Mouse (Mus musculus) ovary, postnatal 14 days (tissue): ENCODE results near the gene Nmnat1.
A peak's percentile ranks its signal among the peaks of the same experiment; 100 is the strongest.
"Not testable (repeated sequence)": the region's sequence is repeated elsewhere in the genome, so short reads cannot be mapped to it uniquely, and the experiment has no call there.

Experiments
- DNase-seq: peaks from one replicate; pipeline ENCODE4 v3.0.0; 2022; ENCODE audit warnings: low spot score

Gene Nmnat1

DNA sequence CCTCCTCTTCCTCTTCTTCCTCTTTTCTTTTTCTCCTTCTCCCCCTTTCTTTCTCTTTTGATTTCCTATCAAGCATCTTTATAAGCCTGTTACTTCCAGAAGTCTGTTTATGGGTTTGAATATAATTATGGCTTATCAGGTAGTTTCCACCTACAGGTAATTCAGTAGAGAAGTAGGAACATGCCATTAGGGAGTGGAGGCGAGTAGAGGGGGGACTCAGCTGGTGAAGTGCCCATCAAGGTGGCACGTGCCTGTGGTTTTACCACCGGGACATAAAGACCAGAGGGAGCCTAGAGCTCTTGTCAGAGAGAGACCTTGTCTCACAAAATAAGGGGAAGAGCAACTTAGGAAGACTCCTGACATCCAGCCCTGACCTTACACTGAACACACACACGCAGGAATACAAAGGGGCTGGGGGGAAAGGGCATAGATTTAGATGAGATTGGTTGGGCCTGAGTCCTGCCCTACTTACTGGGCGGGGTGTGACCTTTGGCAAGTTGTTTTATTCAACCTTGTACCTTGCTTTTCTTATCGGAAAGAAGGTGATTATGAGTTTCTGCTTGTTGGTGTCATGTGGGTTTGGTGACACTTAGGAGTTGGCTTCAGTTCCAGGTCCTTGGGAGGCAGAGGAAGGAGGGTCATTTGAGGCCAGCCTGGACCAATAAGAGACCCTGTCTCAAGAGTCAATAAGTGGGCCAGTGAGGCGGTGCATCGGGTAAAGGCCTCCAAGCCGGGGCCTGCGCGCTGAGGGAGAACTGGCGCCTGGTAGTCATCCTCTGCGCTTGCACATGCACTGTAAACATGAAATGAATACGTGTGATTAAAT lies 4.6 kb upstream of the Nmnat1 start:
- no peak for DNase-seq

DNA sequence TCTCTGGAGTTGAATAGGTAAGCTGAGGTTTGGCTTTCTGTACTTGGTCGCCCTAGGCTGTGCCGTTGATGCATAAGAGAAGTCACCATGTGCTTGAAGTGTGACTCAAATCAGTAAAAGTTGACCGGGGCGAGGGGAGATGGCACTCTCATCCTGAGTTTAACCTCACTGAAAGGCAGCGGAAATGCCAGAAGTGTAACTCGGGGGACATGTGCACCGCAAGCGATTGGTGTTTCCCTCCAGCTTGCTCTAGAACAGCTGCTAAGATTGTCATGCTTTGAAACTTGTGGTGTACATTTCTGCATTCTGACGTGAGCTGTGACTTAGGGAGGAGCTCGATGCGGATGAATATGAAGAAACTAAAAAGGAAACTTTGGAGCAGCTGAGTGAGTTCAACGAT lies 2.7 kb upstream of the Nmnat1 start:
- DNase-seq, result no peak

DNA sequence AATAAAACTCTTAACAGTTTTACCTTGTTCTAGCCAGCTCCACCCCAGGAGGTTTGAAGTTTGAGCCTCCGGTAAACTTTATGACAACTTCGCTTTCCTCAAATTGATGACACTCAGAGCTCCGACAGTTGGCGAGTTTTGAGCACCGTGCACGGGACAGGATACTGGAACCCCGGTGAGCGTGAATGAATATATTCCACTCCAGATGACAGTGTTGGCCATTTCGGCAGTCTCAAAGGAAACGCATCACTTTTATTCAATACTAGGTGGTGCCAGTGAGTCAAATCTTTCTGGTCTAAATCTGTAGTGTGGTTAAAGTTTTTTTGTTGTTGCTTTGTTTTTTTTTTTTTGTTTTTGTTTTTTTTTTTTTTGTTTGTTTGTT lies 814 bp upstream of the Nmnat1 start:
- no peak for DNase-seq

DNA sequence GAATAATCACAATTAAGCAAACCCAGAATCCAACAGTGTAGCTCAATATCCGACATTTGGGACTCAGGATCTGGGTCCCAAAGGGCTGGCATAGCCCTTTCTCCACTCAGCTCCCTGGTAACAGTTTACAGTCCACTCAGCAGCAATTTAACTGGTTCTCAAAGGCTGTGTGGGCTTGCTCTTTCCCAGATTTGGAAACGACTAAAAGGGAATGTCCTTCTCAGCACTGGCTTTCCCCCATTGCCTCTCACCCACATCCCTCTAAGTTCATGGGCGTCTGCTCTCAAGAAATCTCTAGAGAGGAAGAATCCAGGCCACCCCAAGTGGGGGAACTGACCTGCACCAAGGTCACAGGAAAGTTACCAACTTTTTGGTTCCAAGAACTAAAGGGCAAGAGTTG lies 436 bp downstream of the Nmnat1 start:
- no peak for DNase-seq

DNA sequence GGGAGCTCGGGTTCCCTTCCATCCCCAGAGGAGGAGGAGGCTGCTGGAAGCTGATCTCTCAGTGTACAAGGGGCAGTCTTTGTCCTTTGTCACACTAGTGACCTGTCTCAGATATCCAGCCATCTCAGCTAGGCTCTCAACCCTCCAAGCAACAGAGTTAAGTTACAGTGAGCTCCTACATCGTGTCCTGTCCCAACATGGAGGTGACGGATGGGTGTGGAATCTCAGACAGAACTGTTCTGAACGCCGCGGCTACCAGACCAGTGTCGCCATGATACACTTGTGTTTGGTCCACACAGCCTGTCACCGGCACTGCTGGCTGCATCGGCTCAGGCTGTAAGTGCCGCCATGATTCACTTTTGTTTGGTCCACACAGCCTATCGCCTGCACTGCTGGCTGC lies 7.9 kb downstream of the Nmnat1 start, which contains the start of gene Tmem274:
TSS of gene Tmem274 (plus strand) at position 301 of the 400 bp plus-strand sequence.
- no peak for DNase-seq

DNA sequence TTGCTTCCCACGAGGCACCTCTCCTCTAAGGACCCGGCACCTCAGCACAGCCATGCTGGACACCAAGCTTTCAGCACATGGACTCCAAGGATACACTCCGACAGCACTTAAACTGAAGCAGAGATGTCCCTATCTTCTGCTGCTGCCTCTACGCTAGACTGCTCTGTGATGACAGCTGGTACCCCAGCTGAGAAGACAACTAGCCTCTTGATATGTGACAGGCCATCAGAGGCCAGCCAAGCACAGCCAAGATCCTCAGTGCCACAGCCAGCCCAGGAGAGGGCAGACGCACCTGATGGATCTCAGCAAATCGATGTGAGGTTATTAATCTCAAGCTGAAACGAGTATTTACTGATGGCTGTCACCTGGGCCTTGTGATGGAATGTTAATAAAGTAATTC lies 9.9 kb downstream of the Nmnat1 start:
- DNase-seq, result no peak

DNA sequence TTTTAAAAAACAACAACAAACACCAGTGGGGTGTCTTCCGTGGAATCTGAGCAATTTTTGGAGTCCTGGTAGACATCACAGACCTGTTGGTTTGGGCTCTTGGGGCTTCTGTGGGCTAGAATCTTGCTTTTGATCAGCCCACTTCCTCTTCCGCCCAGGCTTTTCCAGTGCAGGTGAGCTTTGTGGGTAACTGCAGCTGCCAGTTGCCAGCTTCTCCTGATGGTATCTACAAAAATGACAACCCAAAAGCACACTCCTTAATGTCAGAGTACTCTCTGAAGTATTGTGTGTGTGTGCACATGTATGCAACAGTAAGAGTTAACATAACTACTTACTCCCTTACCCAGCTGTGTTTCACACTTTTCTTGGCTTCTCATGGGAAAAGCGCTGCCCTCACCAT lies 15.4 kb downstream of the Nmnat1 start:
- no peak for DNase-seq

DNA sequence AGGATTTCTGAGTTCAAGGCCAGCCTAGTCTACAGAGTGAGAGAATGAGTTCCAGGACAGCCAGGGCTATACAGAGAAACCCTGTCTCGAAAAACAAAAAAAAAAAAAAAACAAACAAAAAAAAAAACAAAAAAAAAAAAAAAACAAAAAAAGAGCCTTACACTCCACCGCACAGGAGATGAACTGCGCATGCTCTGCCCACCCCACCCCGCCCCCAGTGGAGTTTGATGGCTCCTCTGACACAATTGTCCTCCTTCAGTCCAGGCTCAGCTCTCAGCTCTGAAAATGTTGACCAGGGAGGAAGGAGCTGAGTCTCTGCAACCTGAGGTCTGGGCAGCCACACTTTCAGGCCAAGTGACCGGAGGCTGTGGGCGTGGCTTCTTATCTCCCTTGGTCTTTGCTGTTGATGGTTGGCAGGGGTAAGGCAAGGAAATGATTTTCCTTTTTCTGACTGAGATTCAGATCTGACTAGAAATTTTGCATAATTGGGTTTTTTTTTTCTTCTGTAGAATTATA lies 21.5 kb downstream of the Nmnat1 start:
- DNase-seq, result no peak

DNA sequence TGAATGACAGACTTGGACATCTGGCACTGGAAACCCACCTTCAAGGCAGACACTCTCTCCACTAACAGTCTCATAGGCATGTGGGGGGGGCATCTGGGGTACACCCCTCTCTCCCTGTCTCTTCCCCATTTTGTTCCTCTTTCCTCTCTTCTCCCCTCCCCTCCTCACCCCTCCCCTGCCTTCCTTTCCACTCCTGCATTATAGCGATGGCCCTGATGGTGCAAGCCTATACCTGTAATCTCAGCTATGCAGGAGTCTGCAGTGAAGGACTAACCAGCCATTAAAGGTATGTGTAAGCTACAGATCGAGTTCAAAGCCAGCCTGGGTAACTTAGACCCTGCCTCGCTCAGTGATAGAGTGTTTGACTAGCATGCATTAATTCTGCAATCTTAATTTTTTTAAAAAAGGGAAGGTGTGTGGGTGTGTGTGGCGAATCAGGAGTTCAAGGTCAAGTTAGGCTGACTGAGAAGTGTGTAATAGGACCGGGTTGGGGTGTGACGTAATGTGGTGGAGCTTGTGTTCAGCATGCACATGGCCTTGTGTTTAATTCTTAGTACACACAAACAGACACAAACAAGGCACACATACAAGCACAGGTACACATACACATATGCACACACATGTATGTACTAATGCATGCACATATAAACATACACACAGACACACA lies 22.6 kb downstream of the Nmnat1 start:
- DNase-seq, result no peak

DNA sequence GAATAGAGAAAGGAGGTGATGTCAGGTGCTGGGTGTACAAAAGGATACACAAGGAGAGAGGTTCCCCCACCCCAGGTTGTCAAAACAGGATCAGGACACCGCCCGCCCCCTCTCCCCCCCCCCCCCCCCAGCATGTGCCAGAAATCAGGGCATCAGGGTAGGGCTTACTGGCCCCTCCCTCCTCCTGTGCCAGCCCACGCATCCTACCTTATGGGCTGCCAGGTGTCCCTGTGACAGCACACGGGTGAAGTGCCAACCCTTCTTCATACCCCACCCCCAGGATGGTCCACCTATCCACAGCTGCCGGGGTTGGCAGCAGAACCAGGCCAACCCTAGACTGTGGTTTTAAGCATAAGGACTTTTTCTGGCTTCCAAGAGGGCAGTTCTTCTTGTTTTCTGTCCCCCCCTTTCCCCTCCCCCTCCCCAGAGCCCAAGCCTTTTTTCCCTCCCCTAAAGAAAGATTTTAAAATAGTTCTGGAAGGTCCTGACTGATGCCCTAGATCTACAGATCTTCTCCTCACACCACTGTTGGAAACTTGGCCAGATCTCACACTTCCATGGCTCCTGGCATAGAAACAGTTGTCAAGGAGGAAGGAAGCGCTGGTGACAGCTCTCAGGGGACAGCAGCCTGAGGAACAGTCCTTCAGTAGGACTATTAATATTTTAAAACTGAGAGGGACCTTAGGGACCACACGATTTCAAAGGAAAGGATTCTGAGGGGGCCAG lies 23.3 kb downstream of the Nmnat1 start:
- no peak for DNase-seq

DNA sequence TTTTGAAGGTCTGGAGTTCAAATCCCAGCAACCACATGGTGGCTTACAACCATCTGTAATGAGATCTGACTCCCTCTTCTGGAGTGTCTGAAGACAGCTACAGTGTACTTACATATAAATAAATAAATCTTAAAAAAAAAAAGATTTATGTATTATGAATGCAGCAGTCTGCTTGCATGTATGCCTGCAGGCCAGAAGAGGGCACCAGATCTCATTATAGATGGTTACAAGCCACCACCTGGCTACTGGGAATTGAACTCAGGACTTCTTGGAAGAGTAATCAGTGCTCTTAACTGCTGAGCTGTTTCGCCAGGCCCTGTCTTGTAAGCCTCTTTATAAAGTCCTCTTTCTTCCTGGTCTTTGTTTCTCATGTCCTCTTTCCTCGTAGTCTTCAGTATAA lies 24.5 kb downstream of the Nmnat1 start:
- DNase-seq, result not testable (repeated sequence)

DNA sequence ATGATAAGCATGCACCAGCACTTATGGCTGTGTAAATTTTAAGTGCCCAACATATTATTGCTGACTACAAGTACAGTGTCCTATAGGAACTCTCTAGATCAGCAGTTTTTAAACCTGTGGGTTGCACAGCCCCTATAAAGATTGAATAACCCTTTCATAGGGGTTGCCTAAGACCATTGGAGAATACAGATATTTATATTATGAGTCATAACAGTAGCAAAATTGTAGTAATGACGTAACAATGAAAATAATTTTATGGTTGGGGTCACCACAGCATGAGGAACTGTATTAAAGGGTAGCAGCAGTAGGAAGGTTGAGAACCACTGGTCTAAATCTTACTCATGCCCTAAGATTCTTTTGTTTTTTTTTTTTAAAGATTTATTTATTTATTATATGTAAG lies 25.6 kb downstream of the Nmnat1 start:
- no peak for DNase-seq

DNA sequence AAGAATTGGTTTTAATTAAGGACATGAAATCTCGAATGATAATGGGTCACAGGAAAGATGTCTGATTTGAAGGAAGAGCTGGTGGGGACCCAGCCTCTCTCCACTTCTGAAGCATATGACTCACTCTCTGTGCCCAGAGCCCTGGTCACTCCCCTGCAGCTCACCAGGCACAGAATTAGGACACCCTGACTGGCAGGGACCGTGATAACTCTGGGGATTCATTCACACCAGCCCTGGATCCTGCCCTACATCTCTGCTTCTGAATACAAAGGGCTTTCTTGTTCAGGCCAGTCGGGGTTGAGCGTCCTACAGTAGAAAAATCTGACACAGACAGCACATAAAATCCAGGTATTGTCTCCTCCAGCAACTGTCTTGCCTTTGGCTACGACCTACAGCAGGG lies 26.5 kb downstream of the Nmnat1 start:
- no peak for DNase-seq

DNA sequence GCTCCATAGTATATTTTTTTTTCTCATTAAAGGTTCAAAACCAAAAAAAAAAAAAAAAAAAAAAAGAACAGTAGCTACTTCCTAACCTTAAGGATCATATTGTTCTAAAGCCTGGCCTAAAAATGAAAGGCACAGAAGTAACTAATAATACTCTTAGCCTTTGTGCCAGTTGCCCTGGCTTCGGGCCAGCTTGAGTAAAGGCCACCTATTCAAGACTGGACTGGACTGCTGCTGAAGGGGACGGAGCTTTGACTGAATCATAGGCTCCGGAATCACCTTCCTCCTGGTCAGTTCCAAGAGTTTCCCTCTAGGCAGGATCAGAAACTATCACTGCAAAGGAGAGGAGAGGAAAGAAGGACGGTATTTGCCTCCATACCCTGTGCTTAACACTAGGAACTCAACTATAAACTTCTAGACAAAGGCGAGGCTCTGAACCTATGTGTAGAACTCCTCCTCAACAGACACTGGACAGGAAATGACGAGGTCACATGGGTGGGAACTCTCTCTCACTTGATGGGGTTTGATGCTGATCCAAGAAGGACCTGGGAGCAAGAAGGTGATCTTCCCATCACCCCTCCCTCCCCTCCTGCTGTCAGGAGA lies 27.1 kb downstream of the Nmnat1 start:
- DNase-seq, result no peak

DNA sequence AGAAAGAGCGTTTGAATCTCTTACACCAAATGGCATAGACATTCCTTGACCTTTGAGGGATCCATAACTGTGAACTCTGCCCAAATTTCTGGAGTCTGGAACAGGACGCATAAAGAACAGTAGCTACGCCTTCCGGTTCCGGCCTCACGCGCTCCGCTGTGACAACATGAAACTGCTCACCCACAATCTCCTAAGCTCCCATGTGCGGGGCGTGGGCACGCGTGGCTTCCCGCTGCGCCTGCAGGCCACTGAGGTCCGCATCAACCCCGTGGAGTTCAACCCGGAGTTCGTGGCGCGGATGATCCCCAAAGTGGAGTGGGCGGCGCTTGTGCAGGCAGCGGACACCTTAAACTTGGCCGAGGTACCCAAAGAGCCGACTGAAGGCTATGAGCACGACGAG lies 27.8 kb downstream of the Nmnat1 start:
- not testable (repeated sequence) for DNase-seq

DNA sequence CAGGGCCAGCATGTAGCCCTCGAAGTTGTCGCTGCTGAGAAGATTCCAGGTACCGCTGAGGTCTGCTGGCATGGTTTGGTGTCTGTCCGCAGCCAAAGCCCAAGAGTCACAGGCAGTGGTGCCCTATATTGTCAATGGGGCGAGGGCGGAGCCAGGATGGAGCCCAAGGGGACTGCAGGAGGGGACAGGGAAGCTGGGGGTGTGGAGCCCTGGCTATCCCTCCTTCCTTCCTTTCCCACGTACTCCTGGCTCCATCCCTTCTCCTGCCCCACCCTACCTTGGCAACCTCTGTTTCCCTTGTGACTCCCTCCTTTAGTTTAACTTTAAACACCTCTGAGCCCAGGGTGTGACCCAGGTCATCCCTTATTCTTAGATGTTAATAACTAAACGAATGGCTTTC lies 30.1 kb downstream of the Nmnat1 start, which contains the start of gene Rbp7:
TSS of gene Rbp7 (minus strand) at position 100 of the 400 bp plus-strand sequence.
- DNase-seq, result no peak

DNA sequence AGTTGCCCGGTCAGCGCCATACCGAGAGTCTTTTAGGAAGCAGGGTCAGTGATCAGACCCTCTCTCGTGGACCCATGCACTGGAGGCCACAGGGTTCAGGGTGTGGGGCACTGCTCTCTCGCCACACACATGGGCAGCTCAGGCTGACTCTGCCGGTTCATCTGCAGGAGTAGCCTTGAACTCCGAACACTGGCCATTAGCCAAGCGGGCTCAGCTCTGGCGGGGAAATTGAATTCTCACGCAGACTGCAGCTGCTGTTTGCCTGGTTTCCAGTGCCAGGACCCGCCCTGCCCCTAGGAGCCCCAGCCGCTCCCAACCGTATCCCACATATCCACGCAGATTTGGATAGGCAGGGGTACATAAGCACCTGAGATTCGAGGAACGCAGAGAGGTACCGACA lies 30.7 kb downstream of the Nmnat1 start:
- no peak for DNase-seq

DNA sequence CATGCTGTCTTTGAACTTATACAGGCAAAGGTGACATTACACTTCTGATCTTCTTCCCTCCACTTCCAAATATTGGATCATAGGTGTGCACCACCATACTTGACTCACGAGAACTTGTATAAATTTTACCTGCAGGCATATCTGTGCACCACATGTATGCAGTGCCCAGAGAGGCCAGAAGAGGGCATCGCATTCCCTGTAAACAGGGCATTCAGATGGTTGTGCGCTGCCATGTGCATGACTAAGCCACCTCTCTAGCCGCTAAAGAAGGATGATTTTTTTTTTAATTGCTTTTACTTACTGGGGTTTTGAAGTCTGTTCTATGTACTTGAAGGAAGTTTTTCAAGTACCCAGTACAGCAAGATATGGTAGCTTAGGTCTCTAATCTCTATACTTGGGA lies 31.3 kb downstream of the Nmnat1 start:
- DNase-seq, result peak; percentile 19

DNA sequence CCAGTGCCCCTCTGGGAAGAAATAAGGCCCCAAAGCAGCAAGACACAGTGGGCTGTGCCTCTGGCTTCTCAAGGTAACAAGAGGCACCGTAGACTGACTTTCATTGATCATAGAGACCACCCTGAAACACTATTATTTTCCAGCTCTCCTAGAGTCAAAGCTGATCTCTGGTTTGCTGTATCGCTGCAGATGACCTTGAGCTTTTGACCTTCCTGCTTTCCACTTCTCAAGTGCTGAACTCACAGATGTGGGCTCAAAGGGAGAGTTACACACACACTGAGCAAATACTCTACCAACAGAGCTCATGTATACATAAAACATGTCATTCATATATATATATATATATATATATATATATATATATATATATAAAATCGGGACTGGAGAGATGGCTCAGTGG lies 34.4 kb downstream of the Nmnat1 start:
- DNase-seq, result no peak

DNA sequence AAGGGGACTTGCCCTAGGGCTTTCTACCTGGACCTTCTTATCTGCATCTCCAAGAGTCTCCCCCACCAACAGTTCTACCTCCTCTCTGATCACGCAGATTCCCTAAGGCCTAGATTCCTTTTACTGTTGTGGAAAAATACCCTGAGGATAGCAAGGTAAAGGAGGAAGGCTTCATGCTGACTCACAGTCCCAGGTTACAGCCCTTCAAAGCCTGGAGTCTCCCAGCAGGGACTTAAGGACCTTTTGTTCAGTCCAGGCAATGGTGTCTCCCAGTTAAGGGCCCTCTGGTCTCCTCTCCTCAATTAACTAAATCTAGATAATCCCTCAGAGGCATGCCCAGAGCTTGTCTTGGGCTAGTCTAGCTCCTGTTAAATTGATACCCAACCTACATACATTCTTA lies 38.7 kb downstream of the Nmnat1 start:
- no peak for DNase-seq

DNA sequence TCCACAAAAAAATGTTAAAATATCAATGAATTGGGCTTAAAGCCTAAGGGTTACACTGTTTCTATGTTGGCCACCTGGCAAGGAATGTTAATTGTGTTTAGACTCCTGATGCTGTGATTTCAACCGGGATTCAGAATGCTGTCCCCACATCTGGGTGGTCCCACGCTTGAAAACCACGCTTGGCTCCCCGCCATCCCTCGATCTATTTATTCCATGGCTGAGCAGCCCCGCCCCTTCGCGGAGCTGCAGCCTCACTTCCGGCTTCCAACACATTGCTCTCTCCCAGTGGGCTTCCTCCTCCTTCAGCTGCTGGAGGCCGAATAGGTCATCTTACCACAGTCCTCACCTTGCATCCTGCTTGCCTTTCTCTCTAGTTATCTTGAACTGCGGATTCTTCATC lies 39.1 kb downstream of the Nmnat1 start:
- peak; percentile 33 for DNase-seq

DNA sequence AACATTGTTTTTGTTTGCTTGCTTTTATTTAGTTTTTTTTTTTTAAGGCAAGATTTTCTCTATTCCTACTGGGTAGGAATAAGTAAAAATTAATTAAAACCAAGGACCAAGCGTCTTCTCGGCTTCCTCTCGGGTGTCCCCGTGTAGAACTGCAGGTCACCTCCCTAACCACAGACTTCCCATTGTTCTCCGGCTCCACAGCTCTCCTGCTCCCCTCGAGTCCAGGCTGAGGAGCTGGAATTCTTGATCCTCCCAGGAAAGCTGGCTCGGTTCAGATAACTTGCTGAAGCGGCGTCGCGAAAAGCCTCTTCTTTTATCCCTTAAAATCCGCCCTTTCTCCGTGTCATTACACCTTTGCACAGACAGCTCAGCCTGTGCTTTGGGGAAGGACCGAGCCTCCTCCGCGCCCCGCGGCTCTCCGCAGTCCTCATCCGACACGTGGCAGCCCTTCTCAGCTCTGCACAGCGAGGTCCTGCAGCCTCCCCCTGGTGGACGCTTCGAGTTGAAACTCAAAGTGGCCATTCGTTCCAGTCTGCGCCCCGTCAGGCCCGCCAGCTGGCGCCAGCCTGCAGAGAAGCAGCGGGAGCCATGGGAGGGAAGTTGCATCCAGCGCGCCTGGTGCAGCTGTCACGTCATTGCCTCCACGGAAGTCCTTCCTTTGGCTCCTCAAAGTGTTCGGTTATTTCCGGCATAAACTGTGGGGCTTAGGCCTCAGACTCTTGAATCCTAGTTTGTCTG lies 39.9 kb downstream of the Nmnat1 start:
- DNase-seq, result peak; percentile 86
